Mouse (Mus musculus): ENCODE results near the gene Prdx6b. TPM values are rescaled to one million over a fixed set of nuclear protein-coding genes. Genes with fewer than 3 reads are reported as not detected.

The Prdx6b gene
- polyA plus RNA-seq, 1 experiment from 2014 or later = not detected

- TF ChIP-seq CTCF (IDR thresholded peaks at IDR 0.05; ENCODE audit: low read depth) = no peak
- Histone ChIP-seq H3K27ac (no peak overlapping the region), H3K4me2 (ENCODE audit: low read length) (no peak overlapping the region), H3K27me3 (ENCODE audit: insufficient read depth, low read length) (no peaks in the 10 kb centered on the region), H3K9ac (ENCODE audit: low read depth, low read length) (no peak overlapping the region), H3K4me3 (replicated peaks; ENCODE audit: low read depth, low read length) (no peak overlapping the region), H3K4me1 (replicated peaks; ENCODE audit: insufficient read depth, low read length) (no peaks in the 10 kb centered on the region), H3K9me3 (replicated peaks; ENCODE audit: low read length) (no peaks in the 10 kb centered on the region), H3K36me3 (ENCODE audit: insufficient read depth, low read length) (peaks cover 40% of the 10 kb centered on the region)
- DNase-seq (ENCODE audit: low spot score) (no peak), ATAC-seq (replicated peaks; ENCODE audit: low FRiP score, low read depth) (no peak)
- 96% methylated on average over 9 of the region's 9 CpGs for WGBS
These were observed 48.3 kb downstream of the Prdx6b start for GRCm38 (mm10) chr2:80340537-80340936.

Other genes with a start within 250 kb of the Prdx6b start
- 35.2 and 37.5 TPM in 2 replicates for gene Pde1a, start 163.0 kb upstream of the Prdx6b start, polyA plus RNA-seq (2015; fragmentation: Nextera tagmentation; extraction: Ambion mirVana)
- 71.0 and 76.0 TPM in 2 replicates for gene Dnajc10, start 23.0 kb downstream of the Prdx6b start, polyA plus RNA-seq (2015; fragmentation: Nextera tagmentation; extraction: Ambion mirVana)
- gene Frzb, start 155.2 kb downstream of the Prdx6b start, polyA plus RNA-seq (2015; fragmentation: Nextera tagmentation; extraction: Ambion mirVana) = 23.5 and 24.3 TPM in 2 replicates